Mouse (Mus musculus) kidney, adult 11 months (tissue): ENCODE results near the gene Fsip2.

Experiments used
- DNase-seq: peaks from one replicate; pipeline ENCODE4 v3.0.0; 2022

Gene Fsip2

DNA sequence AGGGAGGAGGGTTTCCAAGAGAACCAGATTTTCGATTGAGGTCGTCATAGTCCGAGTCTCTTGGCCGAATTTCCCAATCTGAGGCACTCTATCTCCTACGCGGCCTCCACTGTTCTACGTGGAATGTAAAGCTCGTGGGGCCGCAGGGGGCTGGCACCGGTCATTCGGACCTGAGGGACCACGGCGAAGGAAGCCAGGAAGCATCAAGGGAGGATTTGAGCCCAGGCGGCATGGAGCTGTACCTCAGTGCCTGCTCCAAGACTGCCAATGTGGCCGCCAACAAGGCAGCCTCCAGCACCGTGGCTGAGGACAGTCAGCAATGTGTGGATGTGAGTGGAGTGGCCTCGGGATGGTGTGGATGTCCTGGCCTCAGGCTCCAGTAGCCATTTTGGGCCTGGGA, at the start of gene Fsip2:
TSS of gene Fsip2 (plus strand) at position 163 of the 400 bp plus-strand sequence.
- DNase-seq, result no peak

GRCm38 (mm10) chr2:82963443-82963842, 20.0 kb downstream of the Fsip2 start:
- DNase-seq, result no peak

GRCm38 (mm10) chr2:83025853-83026252, 82.4 kb downstream of the Fsip2 start:
- DNase-seq, result no peak

DNA sequence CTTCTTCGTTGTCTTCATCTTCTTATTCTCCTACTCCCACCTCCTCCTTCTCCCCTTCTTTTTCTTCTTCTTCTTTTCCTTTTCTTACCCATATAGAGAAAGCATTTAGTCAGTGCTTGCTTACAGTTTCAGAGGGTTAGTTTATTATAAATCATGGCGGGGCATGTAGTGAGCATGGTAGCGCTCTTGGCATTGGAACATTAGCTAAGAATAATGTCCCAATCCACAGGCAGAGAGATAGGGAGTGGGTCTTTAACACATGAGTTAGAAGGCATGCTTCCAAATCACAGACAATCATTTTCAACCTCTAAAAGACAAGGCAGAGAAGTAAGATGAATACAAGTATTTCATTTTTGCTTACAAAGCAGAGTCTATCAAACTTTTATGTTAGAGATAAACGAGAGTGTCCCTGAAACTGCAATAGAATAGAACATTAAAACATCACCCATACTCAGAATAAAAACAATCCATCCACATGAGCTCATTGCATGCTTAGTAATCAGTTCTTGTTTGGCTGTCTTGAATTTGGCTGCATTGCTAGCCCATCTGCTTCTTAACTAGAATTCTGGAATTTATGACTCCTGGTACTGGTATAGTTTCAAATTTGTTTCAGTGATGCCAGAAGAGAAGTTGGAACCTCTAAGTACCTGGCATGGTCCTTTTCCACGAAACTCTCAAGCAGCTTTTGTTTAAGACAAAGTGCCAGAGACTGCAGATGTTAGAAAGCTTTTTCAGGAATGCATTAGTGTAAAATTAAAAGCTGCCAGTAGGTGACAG, 109.7 kb downstream of the Fsip2 start:
- no peak for DNase-seq
